Mouse (Mus musculus) testis, adult 2 months (tissue): ENCODE measurements around the gene Stox2.

ENCODE experiments used
- CTCF ChIP-seq: fragments of 200-500 bp; IDR thresholded peaks from 2 replicates; pipeline ENCODE4 v1.5.1; 2012; ENCODE audit warnings: low read depth, mild to moderate bottlenecking, inconsistent platforms, low read length, moderate library complexity; ENCODE audit not compliant: control insufficient read depth, insufficient read depth, insufficient replicate concordance
- POLR2A ChIP-seq: fragments of 200-500 bp; IDR thresholded peaks from 2 replicates; pipeline ENCODE4 v1.6.1; 2012; ENCODE audit warnings: low read depth, mild to moderate bottlenecking, inconsistent platforms, low read length, moderate library complexity; ENCODE audit not compliant: control insufficient read depth

DNA sequence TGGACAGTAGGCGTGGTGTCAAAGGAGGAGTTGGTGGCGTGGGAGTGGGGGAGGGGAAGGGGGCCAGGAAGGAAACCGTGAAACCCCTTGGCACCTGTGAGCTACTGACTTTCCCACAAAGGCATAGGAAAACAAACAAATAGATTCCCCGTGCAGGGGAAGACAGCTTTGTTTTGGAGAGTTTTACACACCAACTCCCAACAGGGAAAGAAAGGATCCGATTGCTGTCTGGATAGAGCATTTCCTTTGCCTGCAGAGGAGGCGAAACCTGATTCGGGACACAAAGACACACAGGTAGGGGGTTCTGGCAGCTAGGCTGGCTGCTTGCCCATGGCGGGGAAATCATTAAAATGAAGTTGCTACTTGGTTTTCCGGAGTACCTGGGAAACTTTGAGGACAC lies 310.6 kb downstream of the Stox2 start:
- TF ChIP-seq CTCF (no peak), POLR2A (no peak)
